Mouse (Mus musculus): ENCODE data around the gene Col6a2. TPM values are rescaled to one million over a fixed set of nuclear protein-coding genes. Genes with fewer than 3 reads are reported as not detected.

Col6a2 gene
- 100 to 1,000 TPM; 224 to 241 TPM for total RNA-seq (2021)

DNA sequence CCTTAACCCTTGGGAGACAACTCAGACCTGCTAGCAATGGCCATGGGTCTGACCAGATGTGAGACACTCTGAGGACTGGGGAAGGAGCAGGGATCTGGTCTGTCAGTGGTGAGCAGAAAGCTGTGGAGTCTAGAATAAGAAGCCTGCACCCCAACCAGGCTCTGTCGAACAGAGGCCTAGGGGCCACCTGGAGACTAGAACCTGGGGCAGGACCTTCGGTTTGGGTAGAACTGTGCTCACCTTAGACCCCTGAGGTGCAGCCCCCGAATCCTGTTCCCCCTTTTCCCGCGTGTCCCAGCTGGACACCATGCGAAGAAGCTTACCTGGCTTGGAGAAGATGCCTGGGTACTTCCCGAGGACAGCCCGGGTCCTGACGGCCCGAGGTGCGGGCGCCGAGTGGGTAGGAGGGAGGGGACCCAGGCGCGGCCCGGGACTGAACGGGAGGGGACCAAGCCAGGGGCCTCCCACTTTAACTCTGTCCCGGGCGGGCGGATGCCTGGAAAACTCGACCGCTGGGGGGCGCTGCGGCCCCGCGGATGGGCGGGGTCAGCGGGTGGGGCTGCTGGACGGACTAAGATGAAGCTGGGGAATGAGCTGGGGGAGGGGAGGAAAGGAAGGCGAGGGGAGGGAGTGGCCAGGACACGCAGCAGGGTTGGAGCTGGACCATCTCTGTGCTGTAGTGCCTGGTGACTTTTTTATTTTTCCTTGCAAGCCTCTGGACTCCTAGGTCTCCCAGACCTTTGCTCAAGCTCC, at the start of gene Col6a2:
Gene Col6a2, minus strand, starts transcription at position 703 of the 753 bp plus-strand sequence.
- peak; percentile 96 to 97 for DNase-seq
- intact Hi-C loops (cut with DNase I) = loop anchor here (1.0 to 2.0 kb wide), 3 partner anchors 72 to 112 kb away; no protein-coding TSS in a partner anchor

DNA sequence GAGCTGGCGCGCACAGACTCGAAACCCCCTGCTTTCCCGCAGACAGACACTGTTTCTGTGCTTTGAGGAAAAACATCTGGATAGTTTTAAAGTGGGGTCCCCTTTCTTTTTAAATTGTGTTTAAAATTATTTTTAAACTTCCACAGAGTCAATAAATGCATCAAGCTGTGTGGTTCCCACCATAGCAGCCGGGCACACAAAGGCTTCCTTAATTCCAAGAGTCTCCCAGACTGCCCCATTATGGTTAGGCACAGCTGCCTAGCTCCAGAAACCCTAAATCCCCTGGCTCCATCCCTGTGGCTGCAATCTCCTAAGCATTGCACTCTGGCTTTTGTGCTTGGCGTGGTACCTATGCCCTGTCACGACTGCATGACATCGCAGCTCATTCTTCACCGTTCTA, 48.5 kb upstream of the Col6a2 start:
- intact Hi-C loops (cut with DNase I) = no loop called here

GRCm38 (mm10) chr10:76668947-76669284, 45.5 kb upstream of the Col6a2 start:
- DNase-seq = peak; percentile 55 to 69
- intact Hi-C loops (cut with DNase I) = no loop called here

More for the DNA sequence above, 48.5 kb upstream of the Col6a2 start:
- DNase-seq = no peak

DNA sequence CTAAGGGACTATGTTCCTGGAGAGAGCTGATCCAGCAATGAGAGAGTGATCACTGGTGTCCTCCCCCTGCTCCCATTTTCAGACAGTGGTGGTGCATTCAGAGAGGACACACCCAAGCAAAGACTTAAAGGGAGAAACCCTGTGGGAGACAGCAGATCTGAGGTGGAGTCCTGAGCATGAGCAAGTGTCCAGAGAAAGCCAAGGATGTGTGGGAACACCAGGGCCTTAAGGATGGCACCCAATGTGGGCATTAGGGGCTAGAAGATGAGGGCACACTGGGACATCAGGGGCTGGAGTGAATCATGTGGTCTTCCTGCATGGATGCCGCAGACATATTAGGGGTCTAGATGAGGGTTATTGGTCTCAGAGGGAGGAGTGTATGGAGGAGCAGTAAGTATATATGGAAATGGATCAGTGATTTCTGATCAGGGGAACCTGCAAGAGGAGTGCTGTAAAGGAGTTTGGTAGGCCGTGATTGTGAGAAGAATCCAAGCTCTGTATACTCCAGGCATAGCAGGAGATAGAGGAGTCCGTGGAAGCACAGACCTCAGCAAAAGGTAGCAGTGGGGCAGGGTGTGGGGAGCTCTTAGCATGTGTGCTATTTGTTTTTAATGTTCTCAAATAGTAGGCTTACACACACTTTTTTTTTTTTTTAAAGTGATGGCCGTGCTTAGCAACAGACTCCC, 45.0 kb upstream of the Col6a2 start:
- DNase-seq = no peak
- intact Hi-C loops (cut with DNase I) = no loop called here

GRCm38 (mm10) chr10:76667197-76667805, 43.9 kb upstream of the Col6a2 start:
- no peak for DNase-seq
- intact Hi-C loops (cut with DNase I) = no loop called here

- no peak for DNase-seq
- intact Hi-C loops (cut with DNase I) = no loop called here
Observed at GRCm38 (mm10) chr10:76665551-76665950, 42.1 kb upstream of the Col6a2 start.

DNA sequence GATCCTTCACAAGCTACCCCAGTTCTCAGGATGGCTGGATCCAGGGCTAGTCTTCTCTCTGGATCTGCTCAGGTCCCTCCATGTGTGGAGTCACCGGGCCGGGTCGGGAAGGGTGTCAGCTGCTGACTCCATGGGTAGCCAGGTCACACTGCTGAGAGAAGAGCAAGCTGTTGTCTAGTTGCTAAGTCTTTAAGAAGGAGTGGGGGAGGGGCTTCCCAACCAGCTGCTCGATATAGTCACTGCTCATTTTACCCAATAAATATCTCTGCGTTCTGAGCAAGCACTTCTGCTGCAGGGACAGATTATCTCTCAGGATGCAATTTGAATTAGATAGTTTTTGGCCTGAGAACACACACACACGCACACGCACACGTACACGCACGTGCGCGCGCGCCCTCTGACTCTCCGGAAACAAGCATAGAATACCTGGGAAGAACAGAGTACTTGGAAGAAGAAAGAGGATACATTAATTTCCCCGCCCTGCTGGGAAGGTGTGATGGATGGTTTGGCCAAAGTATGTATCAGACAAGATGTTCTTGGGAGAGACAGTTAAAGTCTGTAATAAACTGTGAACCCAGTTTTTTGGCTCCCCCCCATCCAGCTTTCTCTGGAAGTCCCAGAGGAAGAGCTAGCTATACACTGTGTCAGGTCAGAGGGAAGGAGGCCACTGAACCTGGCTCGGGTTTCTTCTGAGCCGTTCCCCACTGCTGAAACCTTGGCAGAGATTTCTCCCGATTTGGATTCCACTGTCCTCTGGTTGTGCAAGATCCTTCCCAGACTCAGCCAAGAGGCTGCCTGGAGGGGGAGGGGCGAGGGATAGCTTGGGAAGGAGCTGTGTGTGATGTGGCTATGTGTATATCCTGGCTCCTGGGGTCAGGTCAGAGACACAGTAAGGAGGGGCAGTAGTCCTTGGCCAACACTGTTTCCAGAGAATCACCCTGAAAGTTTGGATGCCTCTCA, 41.0 kb upstream of the Col6a2 start:
- intact Hi-C loops (cut with DNase I) = no loop called here
- peak; percentile 78 to 83 for DNase-seq

DNA sequence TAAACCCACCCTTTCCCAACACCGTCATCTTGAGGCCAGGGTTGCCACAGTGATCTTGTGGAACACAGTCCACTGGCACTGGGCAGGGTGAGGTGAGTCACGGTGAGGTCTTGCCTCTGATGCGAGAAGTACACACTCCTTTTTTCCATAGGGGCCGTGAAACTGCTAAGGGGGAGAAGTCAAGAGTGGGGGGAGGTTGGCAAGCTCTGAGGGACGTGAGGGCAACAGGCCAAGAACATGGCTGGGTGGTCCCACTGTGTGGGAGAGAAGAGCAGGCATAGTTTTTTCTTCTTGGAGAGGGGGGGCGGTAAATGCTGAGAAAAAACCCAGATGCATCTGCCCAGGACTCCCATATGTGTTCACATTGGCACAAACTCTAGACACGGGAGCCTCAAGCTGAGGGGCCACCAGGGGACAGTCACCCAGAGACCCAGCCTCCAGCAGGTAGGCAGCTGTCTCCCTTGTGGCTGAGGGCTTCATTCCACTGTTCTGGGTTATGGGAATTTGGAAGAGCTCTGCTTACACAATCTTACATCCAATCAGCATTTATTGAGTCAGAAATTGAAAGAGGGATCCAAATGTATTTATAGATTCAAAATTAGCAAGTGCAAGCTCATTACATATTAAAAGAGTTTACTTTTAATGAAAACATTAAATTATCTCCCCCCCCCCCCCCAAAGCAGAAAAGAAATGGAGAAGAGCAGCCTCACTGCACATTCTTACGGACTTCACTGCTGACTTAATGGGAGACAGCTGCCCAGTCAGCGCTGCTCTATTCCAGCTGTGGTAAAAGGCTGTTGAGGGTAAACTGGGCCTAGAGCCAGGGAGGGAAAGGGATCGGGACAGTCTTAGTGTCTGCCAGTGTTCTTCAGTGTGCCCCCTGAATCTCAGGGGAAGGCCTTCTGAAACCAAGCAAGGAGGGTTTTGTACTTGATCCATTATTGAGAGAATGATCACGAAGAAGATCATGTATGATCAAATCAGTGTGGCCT, 30.2 kb upstream of the Col6a2 start:
- intact Hi-C loops (cut with DNase I) = no loop called here
- DNase-seq = peak in 1 of 2 experiments; percentile 35

DNA sequence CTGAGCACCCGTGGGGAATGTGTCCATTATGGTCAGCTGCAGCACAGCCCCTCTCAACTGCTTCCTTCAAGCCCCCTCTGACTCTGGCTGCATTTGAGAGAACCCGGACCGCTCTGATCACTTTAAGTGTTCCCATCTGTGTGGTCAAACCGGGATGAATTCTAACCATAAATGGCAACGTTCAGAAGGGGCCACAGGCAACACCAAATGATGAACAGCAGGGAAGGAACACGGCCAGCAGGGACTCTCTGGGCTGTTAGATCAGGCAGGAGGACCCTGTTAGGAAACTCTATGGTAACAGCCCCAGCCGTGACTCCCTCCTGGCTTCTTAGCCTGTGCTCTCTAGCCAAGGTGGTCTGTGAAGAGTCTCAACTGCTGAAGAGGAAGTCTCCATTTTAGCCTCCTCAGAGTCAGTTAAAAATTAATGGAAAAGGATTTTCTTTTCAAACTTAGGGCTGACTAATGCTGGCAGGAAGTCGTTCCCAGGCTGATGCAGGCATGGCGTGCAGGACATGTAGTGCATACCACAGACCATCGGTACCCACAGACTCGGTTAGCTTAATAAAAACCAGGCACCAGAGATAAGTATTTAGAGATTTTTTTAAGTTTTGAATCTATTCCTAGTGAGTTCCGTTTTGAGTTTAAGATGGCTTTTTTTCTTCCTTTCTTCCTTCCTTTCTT, 27.4 kb upstream of the Col6a2 start:
- intact Hi-C loops (cut with DNase I) = no loop called here
- DNase-seq = peak; percentile 30 to 32

DNA sequence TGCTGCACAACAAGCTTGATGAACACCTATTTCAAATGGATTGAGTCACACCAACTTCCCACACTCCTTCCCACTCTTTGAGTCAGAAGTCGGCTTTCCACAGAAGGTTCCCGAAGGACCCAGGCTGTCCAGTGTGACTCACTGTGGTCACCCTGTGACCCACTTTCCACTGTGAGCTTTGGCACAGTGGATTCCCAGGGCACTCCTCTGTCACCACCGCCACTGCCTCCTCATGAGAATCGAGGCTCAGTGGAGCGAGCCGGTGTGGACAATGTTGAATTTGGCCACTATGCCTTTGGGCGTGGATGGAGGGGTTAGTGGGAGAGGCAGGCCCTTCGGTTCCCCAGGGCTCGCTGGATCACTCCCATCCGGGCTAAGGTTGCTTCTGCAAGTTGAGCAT, 25.3 kb upstream of the Col6a2 start:
- DNase-seq = peak; percentile 48 to 59

DNA sequence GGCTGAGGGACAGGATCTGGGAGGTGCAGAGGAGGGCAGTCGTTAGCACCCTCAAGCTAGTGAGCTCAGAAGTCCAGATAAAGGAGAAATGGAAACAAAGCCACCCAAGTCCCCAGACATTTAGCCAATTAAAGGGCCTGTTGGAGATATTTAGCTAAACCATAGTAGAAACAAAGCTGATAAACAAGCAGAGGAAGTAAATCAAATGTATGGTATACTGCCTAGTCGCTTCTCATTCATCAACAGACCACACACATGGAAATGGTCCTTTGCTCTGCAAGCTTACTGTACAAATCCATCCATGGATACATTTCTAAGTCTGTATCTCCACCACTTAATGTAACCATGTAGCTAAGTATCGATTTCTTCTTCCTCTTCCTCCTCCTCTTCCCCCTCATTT, 24.0 kb upstream of the Col6a2 start:
- DNase-seq = no peak
- intact Hi-C loops (cut with DNase I) = no loop called here

More for the DNA sequence above, 25.3 kb upstream of the Col6a2 start:
- intact Hi-C loops (cut with DNase I) = no loop called here

- DNase-seq = no peak
- intact Hi-C loops (cut with DNase I) = no loop called here
Observed at GRCm38 (mm10) chr10:76645686-76646085, 22.3 kb upstream of the Col6a2 start.

DNA sequence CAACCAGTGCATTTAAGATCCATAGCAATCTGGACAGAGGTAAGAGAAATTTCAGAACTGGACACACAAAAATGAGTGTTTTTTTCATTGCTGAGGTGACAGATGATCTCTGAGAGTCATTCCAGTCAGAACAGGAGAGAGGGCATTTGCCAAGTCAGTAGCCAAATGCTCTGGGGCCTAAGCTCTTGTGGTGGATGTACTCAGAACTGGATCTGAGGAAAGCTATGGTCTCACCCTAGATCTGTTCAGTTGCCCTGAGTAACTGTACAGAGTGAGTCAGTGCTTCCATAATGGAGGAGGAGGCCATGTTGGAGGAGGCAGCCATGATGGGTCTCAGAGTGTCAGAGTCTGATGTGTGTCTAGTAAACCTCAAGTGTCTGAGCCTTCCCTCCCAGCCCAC, 21.6 kb upstream of the Col6a2 start:
- intact Hi-C loops (cut with DNase I) = no loop called here
- DNase-seq = no peak

- intact Hi-C loops (cut with DNase I) = no loop called here
- DNase-seq = peak; percentile 74 to 78
Observed at GRCm38 (mm10) chr10:76643999-76644398, 20.6 kb upstream of the Col6a2 start.

DNA sequence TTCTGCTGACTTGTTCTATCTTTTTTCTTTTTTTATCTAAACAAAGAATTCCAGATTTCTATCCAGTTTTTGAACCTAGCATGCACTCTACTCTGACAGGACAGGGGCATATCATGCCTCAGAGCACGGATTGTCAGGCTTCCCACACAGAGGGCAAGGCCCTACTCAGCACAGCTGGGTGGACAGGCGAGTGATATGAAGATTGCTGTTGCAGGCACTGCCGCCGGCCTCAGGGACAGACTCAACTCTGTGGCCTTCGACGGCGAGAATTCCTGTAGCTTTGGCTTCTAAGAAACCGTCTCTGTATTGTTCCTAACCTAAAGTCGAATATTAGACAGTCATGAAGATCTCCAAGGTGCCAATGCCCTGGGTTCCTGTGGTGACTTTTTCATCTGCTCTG, 20.0 kb upstream of the Col6a2 start:
- intact Hi-C loops (cut with DNase I) = no loop called here
- peak; percentile 41 to 56 for DNase-seq

- DNase-seq = peak; percentile 62 to 70
- intact Hi-C loops (cut with DNase I) = no loop called here
Observed at GRCm38 (mm10) chr10:76642628-76643434, 19.4 kb upstream of the Col6a2 start.

- no peak for DNase-seq
- intact Hi-C loops (cut with DNase I) = no loop called here
Observed at GRCm38 (mm10) chr10:76641894-76642627, 18.6 kb upstream of the Col6a2 start.
